Mouse (Mus musculus): ENCODE results near the gene Zfp94. TPM values are rescaled to one million over a fixed set of nuclear protein-coding genes. Genes with fewer than 3 reads are reported as not detected.

Zfp94 gene
- total RNA-seq, 2 experiments from 2014 or later = 16.1 to 16.3 TPM

- peak; percentile 76 to 81 for DNase-seq (ENCODE audit: low spot score in 2 of 2)
- intact Hi-C loops (cut with DNase I) = no loop called here
Observed at GRCm38 (mm10) chr7:24325675-24326128, 9.2 kb upstream of the Zfp94 start.

GRCm38 (mm10) chr7:24325197-24325596 is 8.7 kb upstream of the Zfp94 start:
- DNase-seq (ENCODE audit: low spot score in 2 of 2) = peak; percentile 30 to 61

GRCm38 (mm10) chr7:24322593-24322992 is 6.1 kb upstream of the Zfp94 start:
- intact Hi-C loops (cut with DNase I) = no loop called here
- no peak for DNase-seq (ENCODE audit: low spot score in 2 of 2)

More at GRCm38 (mm10) chr7:24325197-24325596, 8.7 kb upstream of the Zfp94 start:
- intact Hi-C loops (cut with DNase I) = no loop called here

- intact Hi-C loops (cut with DNase I) = no loop called here
- DNase-seq (ENCODE audit: low spot score in 2 of 2) = no peak
Observed at GRCm38 (mm10) chr7:24318942-24319341, 2.5 kb upstream of the Zfp94 start.

GRCm38 (mm10) chr7:24315726-24316566 is 520 bp downstream of the Zfp94 start:
- no peak for DNase-seq (ENCODE audit: low spot score in 2 of 2)
- intact Hi-C loops (cut with DNase I) = no loop called here

GRCm38 (mm10) chr7:24300771-24301282 is 15.6 kb downstream of the Zfp94 start, which contains the start of gene Zfp61:
TSS of gene Zfp61 (minus strand) at chr7:24301232.
- intact Hi-C loops (cut with DNase I) = loop anchor here (2.0 to 5.0 kb wide), 2 partner anchors 46 to 334 kb away; partner anchors contain the start of gene Zfp108
- no peak for DNase-seq (ENCODE audit: low spot score in 2 of 2)

- peak in 1 of 2 experiments; percentile 22 for DNase-seq (ENCODE audit: low spot score in 2 of 2)
- intact Hi-C loops (cut with DNase I) = loop anchor here (2.0 to 5.0 kb wide), 3 partner anchors 29 to 333 kb away; partner anchors contain the start of genes Zfp108 and Zfp93
Observed at GRCm38 (mm10) chr7:24299823-24300481, 16.5 kb downstream of the Zfp94 start.

- DNase-seq (ENCODE audit: low spot score in 2 of 2) = peak; percentile 90 to 94
- intact Hi-C loops (cut with DNase I) = loop anchor here (2.0 kb wide), 1 partner anchor 28 kb away; the partner anchor contains the start of gene Zfp93
Observed at GRCm38 (mm10) chr7:24298973-24299708, 17.3 kb downstream of the Zfp94 start.

- intact Hi-C loops (cut with DNase I) = loop anchor here (2.0 kb wide), 1 partner anchor 28 kb away; the partner anchor contains the start of gene Zfp93
- DNase-seq (ENCODE audit: low spot score in 2 of 2) = no peak
Observed at GRCm38 (mm10) chr7:24298635-24298972, 17.9 kb downstream of the Zfp94 start.

GRCm38 (mm10) chr7:24297361-24298095 is 18.9 kb downstream of the Zfp94 start:
- DNase-seq (ENCODE audit: low spot score in 2 of 2) = no peak
- intact Hi-C loops (cut with DNase I) = loop anchor here (2.0 kb wide), 1 partner anchor 27 kb away; the partner anchor contains the start of gene Zfp93

GRCm38 (mm10) chr7:24296386-24296785 is 20.1 kb downstream of the Zfp94 start:
- DNase-seq (ENCODE audit: low spot score in 2 of 2) = no peak
- intact Hi-C loops (cut with DNase I) = no loop called here

- no peak for DNase-seq (ENCODE audit: low spot score in 2 of 2)
- intact Hi-C loops (cut with DNase I) = no loop called here
Observed at GRCm38 (mm10) chr7:24295376-24295775, 21.1 kb downstream of the Zfp94 start.

GRCm38 (mm10) chr7:24294763-24295162 is 21.7 kb downstream of the Zfp94 start:
- DNase-seq (ENCODE audit: low spot score in 2 of 2) = no peak
- intact Hi-C loops (cut with DNase I) = no loop called here

GRCm38 (mm10) chr7:24293061-24293851 is 23.2 kb downstream of the Zfp94 start:
- intact Hi-C loops (cut with DNase I) = no loop called here
- no peak for DNase-seq (ENCODE audit: low spot score in 2 of 2)

- no peak for DNase-seq (ENCODE audit: low spot score in 2 of 2)
- intact Hi-C loops (cut with DNase I) = no loop called here
Observed at GRCm38 (mm10) chr7:24291387-24292090, 24.9 kb downstream of the Zfp94 start.

- intact Hi-C loops (cut with DNase I) = no loop called here
- no peak for DNase-seq (ENCODE audit: low spot score in 2 of 2)
Observed at GRCm38 (mm10) chr7:24290106-24290693, 26.3 kb downstream of the Zfp94 start.

- DNase-seq (ENCODE audit: low spot score in 2 of 2) = peak in 1 of 2 experiments; percentile 48
- intact Hi-C loops (cut with DNase I) = loop anchor here (10.0 kb wide), 1 partner anchor 324 kb away; no protein-coding TSS in a partner anchor
Observed at GRCm38 (mm10) chr7:24288512-24288911, 28.0 kb downstream of the Zfp94 start.
